16 mouse cellular contexts compared by ENCODE assay signal in genomic region chr10:56752134-56752533, GRCm38 (mm10).
DNase-seq lines count a peak whose midpoint lies in the region; ATAC-seq and TF ChIP-seq lines count a peak whose summit lies in the region.
"Had no signal": no experiment of that assay in that cellular context is flagged by ENCODE, and none has a peak within 500 bp of the region (broad histone marks: within the 10 kb centered on the region; RNA-seq: fewer than 3 reads in every experiment).

No protein-coding gene starts in this region.

- peak; percentile 6 for DNase-seq in lung, postnatal 0 days (ENCODE audit: low spot score)
- no peak for DNase-seq in lung, adult 2 months
- peak; percentile 30 for DNase-seq in kidney, adult 11 months
- DNase-seq in kidney, postnatal 14 days: peak; percentile 74
- no peak for DNase-seq in retina, postnatal 1 day
- no peak for DNase-seq in right cerebral cortex, adult 2 months (ENCODE audit: low spot score in 2 of 2)
- DNase-seq in midbrain, embryonic 14.5 days: no peak
- DNase-seq: gastrocnemius, postnatal 14 days; liver, embryonic 13.5 days; thymus, adult 2 months had no signal

- no peaks in the 10 kb centered on the region for H3K36me3 ChIP-seq in lung, postnatal 0 days (ENCODE audit: insufficient read depth, low read length)
- no peaks in the 10 kb centered on the region for H3K36me3 ChIP-seq in neural tube, embryonic 12.5 days
- no peaks in the 10 kb centered on the region for H3K36me3 ChIP-seq in midbrain, embryonic 14.5 days (ENCODE audit: control insufficient read depth, insufficient read depth, low read length)
- H3K36me3 ChIP-seq: embryonic facial prominence, embryonic 12.5 days; heart, embryonic 15.5 days; hindbrain, embryonic 15.5 days; liver, embryonic 13.5 days had no signal

- TF ChIP-seq EP300 in lung, postnatal 0 days (IDR thresholded peaks at IDR 0.05): no peak

- H3K27me3 ChIP-seq in lung, postnatal 0 days (replicated peaks; ENCODE audit: insufficient read depth, low read length): no peaks in the 10 kb centered on the region
- H3K27me3 ChIP-seq in neural tube, embryonic 12.5 days (replicated peaks): no peaks in the 10 kb centered on the region
- no peaks in the 10 kb centered on the region for H3K27me3 ChIP-seq in midbrain, embryonic 14.5 days (ENCODE audit: control insufficient read depth, insufficient read depth, low read length)
- H3K27me3 ChIP-seq: embryonic facial prominence, embryonic 12.5 days; heart, embryonic 15.5 days; hindbrain, embryonic 15.5 days; liver, embryonic 13.5 days; megakaryocyte, embryonic 14.5 days had no signal

- H3K9me3 ChIP-seq in lung, postnatal 0 days (ENCODE audit: low read length): no peaks in the 10 kb centered on the region
- H3K9me3 ChIP-seq in neural tube, embryonic 12.5 days: no peaks in the 10 kb centered on the region
- no peaks in the 10 kb centered on the region for H3K9me3 ChIP-seq in midbrain, embryonic 14.5 days (ENCODE audit: control insufficient read depth, low read length)
- H3K9me3 ChIP-seq: embryonic facial prominence, embryonic 12.5 days; heart, embryonic 15.5 days; hindbrain, embryonic 15.5 days; liver, embryonic 13.5 days; megakaryocyte, embryonic 14.5 days had no signal

- no peak overlapping the region for H3K27ac ChIP-seq in lung, postnatal 0 days (ENCODE audit: low read length)
- H3K27ac ChIP-seq in neural tube, embryonic 12.5 days: no peak overlapping the region
- H3K27ac ChIP-seq in midbrain, embryonic 14.5 days (replicated peaks; ENCODE audit: low read depth, low read length): no peak overlapping the region
- H3K27ac ChIP-seq: embryonic facial prominence, embryonic 12.5 days; heart, embryonic 15.5 days; hindbrain, embryonic 15.5 days; liver, embryonic 13.5 days had no signal

- no peak overlapping the region for H3K4me3 ChIP-seq in lung, postnatal 0 days (ENCODE audit: low read depth, low read length)
- H3K4me3 ChIP-seq in lung, adult 2 months (replicated peaks; ENCODE audit: extremely low read depth, low read depth, low read length): no peak overlapping the region
- no peak overlapping the region for H3K4me3 ChIP-seq in neural tube, embryonic 12.5 days
- no peak overlapping the region for H3K4me3 ChIP-seq in midbrain, embryonic 14.5 days (replicated peaks; ENCODE audit: low read depth, low read length)
- H3K4me3 ChIP-seq: embryonic facial prominence, embryonic 12.5 days; heart, embryonic 15.5 days; hindbrain, embryonic 15.5 days; liver, embryonic 13.5 days; megakaryocyte, embryonic 14.5 days; myocyte had no signal

- ATAC-seq in lung, postnatal 0 days: peak; percentile 44
- ATAC-seq in neural tube, embryonic 12.5 days (ENCODE audit: low FRiP score, low read depth): peak; percentile 57; the same call in 1 of the 2 replicates
- no peak for ATAC-seq in midbrain, embryonic 14.5 days (ENCODE audit: low FRiP score, low TSS enrichment)

- H3K9ac ChIP-seq in lung, postnatal 0 days (replicated peaks; ENCODE audit: low read depth): no peak overlapping the region
- no peak overlapping the region for H3K9ac ChIP-seq in neural tube, embryonic 12.5 days
- H3K9ac ChIP-seq in midbrain, embryonic 14.5 days (replicated peaks; ENCODE audit: low read length): no peak overlapping the region
- H3K9ac ChIP-seq: embryonic facial prominence, embryonic 12.5 days; heart, embryonic 15.5 days; hindbrain, embryonic 15.5 days; liver, embryonic 13.5 days had no signal

- H3K4me1 ChIP-seq in lung, postnatal 0 days (ENCODE audit: insufficient read depth, low read depth, low read length): no peaks in the 10 kb centered on the region
- no peaks in the 10 kb centered on the region for H3K4me1 ChIP-seq in lung, adult 2 months (ENCODE audit: control insufficient read depth, insufficient read depth, low read length)
- no peaks in the 10 kb centered on the region for H3K4me1 ChIP-seq in neural tube, embryonic 12.5 days
- H3K4me1 ChIP-seq in midbrain, embryonic 14.5 days (ENCODE audit: control insufficient read depth, insufficient read depth, low read length): no peaks in the 10 kb centered on the region
- H3K4me1 ChIP-seq: embryonic facial prominence, embryonic 12.5 days; liver, embryonic 13.5 days; megakaryocyte, embryonic 14.5 days had no signal

- TF ChIP-seq CTCF in lung, postnatal 0 days (IDR thresholded peaks at IDR 0.05): no peak
- TF ChIP-seq CTCF in lung, adult 2 months (IDR thresholded peaks at IDR 0.05; ENCODE audit: insufficient read depth, low read length): no peak

- no peak overlapping the region for H3K4me2 ChIP-seq in lung, postnatal 0 days (replicated peaks; ENCODE audit: low read depth, low read length)
- H3K4me2 ChIP-seq in neural tube, embryonic 12.5 days (replicated peaks): no peak overlapping the region
- H3K4me2 ChIP-seq in midbrain, embryonic 14.5 days (ENCODE audit: low read length): no peak overlapping the region
- H3K4me2 ChIP-seq: embryonic facial prominence, embryonic 12.5 days; heart, embryonic 15.5 days; hindbrain, embryonic 15.5 days; liver, embryonic 13.5 days had no signal

- whole genome bisulfite sequencing in lung, postnatal 0 days: 28% methylated on average over 1 of the region's 2 CpGs
- 35% methylated on average over 2 of the region's 2 CpGs for WGBS in lung, adult 2 months
- 17% methylated on average over 2 of the region's 2 CpGs for WGBS in neural tube, embryonic 12.5 days
- WGBS in midbrain, embryonic 14.5 days: 24% methylated on average over 2 of the region's 2 CpGs

- TF ChIP-seq POLR2A in lung, adult 2 months (IDR thresholded peaks at IDR 0.05; ENCODE audit: borderline replicate concordance, extremely low read depth, low read depth, low read length): no peak

Comparison
In these comparisons a context has a peak if more than half of its experiments do, and no peak if none do; other contexts are left out.
1. DNase-seq: peak in lung, postnatal 0 days (single experiment), kidney, adult 11 months (single experiment) and kidney, postnatal 14 days (single experiment); none in lung, adult 2 months (single experiment), retina, postnatal 1 day (single experiment), right cerebral cortex, adult 2 months (0 of 2) and midbrain, embryonic 14.5 days (single experiment).